8 mouse cellular contexts compared by ENCODE assay signal in the genomic region with DNA sequence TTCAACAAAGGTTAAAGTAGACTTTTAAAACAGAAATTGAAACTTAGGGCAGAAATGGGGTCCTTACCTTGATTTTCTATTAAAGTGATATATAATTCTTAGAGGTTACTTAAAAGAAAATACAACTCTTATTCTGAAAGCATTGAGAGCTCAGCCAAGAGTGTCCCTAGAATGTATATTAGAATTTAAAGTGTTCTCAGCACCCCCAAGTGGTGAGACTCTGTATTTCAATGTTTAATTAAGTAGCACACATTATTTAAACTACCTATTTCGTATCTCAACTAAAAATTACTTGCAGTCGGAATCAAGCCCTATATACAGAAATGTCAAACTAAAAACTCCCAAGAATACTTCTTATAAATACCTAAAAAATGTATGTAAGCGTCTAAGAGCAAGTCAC. TPM values are rescaled to one million over a fixed set of nuclear protein-coding genes. Genes with fewer than 3 reads are reported as not detected.
A peak's percentile ranks its signal among the peaks of the same experiment; 100 is the strongest.
DNase-seq lines count a peak whose midpoint lies in the region; ATAC-seq lines count a peak whose summit lies in the region.

No protein-coding gene starts in this region.

- peaks cover 9% of the 10 kb centered on the region for H3K36me3 ChIP-seq in neural tube, embryonic 14.5 days (ENCODE audit: control insufficient read depth, insufficient read depth, low read length)
- peaks cover 33% of the 10 kb centered on the region for H3K36me3 ChIP-seq in neural tube, embryonic 15.5 days

- H3K27ac ChIP-seq in neural tube, embryonic 14.5 days (ENCODE audit: low read depth, low read length): no peak overlapping the region
- no peak overlapping the region for H3K27ac ChIP-seq in neural tube, embryonic 15.5 days (replicated peaks)

- peak; percentile 54 for DNase-seq in heart, adult 8-10 months (ENCODE audit: low spot score)
- no peak for DNase-seq in heart, postnatal 4 days
- peak; percentile 36 for DNase-seq in embryo, embryonic 11.5 days (ENCODE audit: low read depth, low spot score)
- DNase-seq in frontal cortex, postnatal 25 days (ENCODE audit: low spot score in 2 of 2): no peak
- no peak for DNase-seq in heart, adult 9 months (ENCODE audit: low spot score in 2 of 2)

- no peak overlapping the region for H3K4me3 ChIP-seq in neural tube, embryonic 14.5 days (ENCODE audit: low read depth, low read length)
- no peak overlapping the region for H3K4me3 ChIP-seq in neural tube, embryonic 15.5 days (replicated peaks)

- H3K27me3 ChIP-seq in neural tube, embryonic 14.5 days (ENCODE audit: control insufficient read depth, insufficient read depth, low read length): no peaks in the 10 kb centered on the region
- no peaks in the 10 kb centered on the region for H3K27me3 ChIP-seq in neural tube, embryonic 15.5 days (replicated peaks)

- no peaks in the 10 kb centered on the region for H3K4me1 ChIP-seq in neural tube, embryonic 14.5 days (ENCODE audit: control insufficient read depth, insufficient read depth, low read length)
- H3K4me1 ChIP-seq in neural tube, embryonic 15.5 days: no peaks in the 10 kb centered on the region

- no peaks in the 10 kb centered on the region for H3K9me3 ChIP-seq in neural tube, embryonic 14.5 days (ENCODE audit: control insufficient read depth, low read length)
- H3K9me3 ChIP-seq in neural tube, embryonic 15.5 days (replicated peaks): no peaks in the 10 kb centered on the region

- no peak overlapping the region for H3K4me2 ChIP-seq in neural tube, embryonic 14.5 days (ENCODE audit: low read depth, low read length)
- H3K4me2 ChIP-seq in neural tube, embryonic 15.5 days: no peak overlapping the region

- no peak overlapping the region for H3K9ac ChIP-seq in neural tube, embryonic 14.5 days (replicated peaks; ENCODE audit: low read depth, low read length)
- H3K9ac ChIP-seq in neural tube, embryonic 15.5 days (replicated peaks): no peak overlapping the region

- 54% methylated on average over 3 of the region's 3 CpGs for WGBS in neural tube, embryonic 14.5 days
- WGBS in neural tube, embryonic 15.5 days: 58% methylated on average over 3 of the region's 3 CpGs

- peak; percentile 46; the same call in 1 of the 2 replicates for ATAC-seq in neural tube, embryonic 14.5 days (ENCODE audit: low read depth)
- no peak for ATAC-seq in neural tube, embryonic 15.5 days (ENCODE audit: low FRiP score)
- peak; percentile 97 for ATAC-seq in megakaryocyte progenitor cell, adult 5-6 weeks (replicated peaks; ENCODE audit: poor library complexity)

RNA-seq across cellular contexts. Expression of a gene that starts 57.8 kb away (rescaled TPM):
- 100 to 1,000 TPM; 158 to 181 (median 160) TPM for total RNA-seq in heart, adult 8-10 months (2022)
- total RNA-seq in heart, postnatal 4 days (2021): 100 to 1,000 TPM; 134 to 135 TPM
- 11.9 and 17.7 TPM in 2 replicates for polyA plus RNA-seq in neural tube, embryonic 14.5 days (2014; fragmentation: Nextera tagmentation; extraction: Ambion mirVana)
- 8.7 and 9.0 TPM in 2 replicates for polyA plus RNA-seq in neural tube, embryonic 15.5 days (2015; fragmentation: Nextera tagmentation; extraction: Ambion mirVana)
- 70.8 and 72.5 TPM in 2 replicates for total RNA-seq in megakaryocyte progenitor cell, adult 5-6 weeks (2015)
- 40.0 and 51.7 TPM in 2 replicates for total RNA-seq in megakaryocyte progenitor cell, adult 5-6 weeks (2017)

Comparison
In these comparisons a context has a peak if more than half of its experiments do, and no peak if none do; other contexts are left out.
1. DNase-seq: peak in heart, adult 8-10 months (single experiment) and embryo, embryonic 11.5 days (single experiment); none in heart, postnatal 4 days (single experiment), frontal cortex, postnatal 25 days (0 of 2) and heart, adult 9 months (0 of 2).